Mouse (Mus musculus) cerebellum, postnatal 10 days (tissue): ENCODE measurements around the gene Ganab.
A peak's percentile ranks its signal among the peaks of the same experiment; 100 is the strongest.
"Not testable (repeated sequence)": the region's sequence is repeated elsewhere in the genome, so short reads cannot be mapped to it uniquely, and the experiment has no call there.

Source experiments
- DNase-seq, 2 experiments: peaks; one replicate each; pipeline ENCODE4 v3.0.0; 2021; ENCODE audit warnings: mixed read lengths in 2 of 2

The Ganab gene

DNA sequence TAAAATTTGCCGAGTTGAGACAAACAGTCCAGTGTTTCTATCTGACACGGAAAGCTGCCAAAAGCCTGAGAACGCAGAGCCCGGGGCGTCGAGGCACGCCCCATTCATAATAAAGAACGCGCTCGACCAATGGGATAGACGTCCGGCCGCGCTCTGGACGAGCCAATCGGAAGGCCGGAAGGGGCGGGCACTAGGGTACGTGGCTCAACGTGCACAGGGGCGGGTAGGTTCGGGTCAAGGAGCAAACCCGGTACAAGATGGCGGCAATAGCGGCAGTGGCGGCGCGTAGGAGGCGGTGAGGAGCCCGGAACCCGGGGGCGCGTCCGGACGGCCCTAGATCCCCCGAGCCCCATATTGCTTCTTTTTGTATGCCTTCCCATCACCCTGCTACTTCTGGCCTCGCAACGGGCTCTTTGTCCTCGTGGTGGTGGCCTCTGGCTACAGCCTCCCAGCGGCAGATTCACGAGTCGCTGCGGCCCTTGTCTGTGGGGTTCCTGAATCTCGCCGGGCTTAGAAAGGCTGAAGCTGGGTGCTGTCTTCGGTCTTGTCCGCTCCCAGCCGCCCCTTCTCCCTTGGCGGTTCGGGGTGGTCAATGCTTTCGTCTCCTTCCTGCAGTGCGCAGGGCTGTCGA is at the start of gene Ganab:
TSS of gene Ganab (plus strand) at position 207 of the 631 bp plus-strand sequence.
- peak; percentile 95 to 97 for DNase-seq

- DNase-seq: no peak
Measured at GRCm38 (mm10) chr19:8848356-8848755, 49.5 kb upstream of the Ganab start.

DNA sequence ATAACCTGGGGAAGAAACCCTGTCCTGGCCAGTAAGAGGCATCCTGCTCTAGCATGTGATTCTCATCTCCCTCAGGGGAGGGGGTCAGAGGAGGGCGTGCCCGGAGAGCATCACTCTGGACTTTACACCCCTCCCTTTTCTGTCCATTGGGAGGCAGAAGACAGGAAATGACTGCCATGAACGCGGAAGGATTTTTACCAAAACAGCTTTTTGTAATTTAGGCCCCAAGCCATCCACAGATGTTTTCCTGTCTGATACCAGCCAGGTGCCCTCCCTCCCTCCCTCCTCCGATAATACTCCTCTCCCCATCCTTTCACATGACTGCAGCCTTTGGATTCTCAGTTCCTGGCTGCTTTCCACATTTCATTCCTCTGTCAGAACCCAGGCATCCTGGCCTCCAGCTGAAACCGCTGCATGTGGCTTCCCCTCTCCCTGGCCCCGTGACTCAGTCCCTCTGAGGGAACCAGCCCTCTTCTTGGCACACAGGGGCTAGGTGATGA is 47.4 kb upstream of the Ganab start, which contains the start of gene Lrrn4cl:
TSS of gene Lrrn4cl (plus strand) at position 367 of the 500 bp plus-strand sequence.
- peak; percentile 50 to 53 for DNase-seq

DNA sequence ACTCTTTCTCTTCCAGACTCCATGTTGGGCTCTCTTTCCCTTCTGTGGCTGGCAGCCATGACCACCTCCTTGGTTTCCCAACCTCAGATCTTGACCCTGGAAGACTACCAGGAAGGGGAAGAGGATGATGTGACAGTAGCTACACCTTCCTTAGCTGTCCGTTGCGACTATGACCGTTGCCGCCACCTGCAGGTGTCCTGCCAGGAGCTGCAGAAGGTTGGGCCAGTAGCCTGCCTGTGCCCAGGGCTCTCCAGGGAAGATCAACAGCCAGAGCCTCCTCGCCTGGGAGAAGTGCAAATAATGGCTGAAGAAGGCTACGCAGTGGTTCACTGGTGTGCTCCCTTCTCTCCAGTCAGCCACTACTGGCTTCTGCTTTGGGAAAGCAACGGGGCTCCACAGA is 46.2 kb upstream of the Ganab start:
- no peak for DNase-seq

DNA sequence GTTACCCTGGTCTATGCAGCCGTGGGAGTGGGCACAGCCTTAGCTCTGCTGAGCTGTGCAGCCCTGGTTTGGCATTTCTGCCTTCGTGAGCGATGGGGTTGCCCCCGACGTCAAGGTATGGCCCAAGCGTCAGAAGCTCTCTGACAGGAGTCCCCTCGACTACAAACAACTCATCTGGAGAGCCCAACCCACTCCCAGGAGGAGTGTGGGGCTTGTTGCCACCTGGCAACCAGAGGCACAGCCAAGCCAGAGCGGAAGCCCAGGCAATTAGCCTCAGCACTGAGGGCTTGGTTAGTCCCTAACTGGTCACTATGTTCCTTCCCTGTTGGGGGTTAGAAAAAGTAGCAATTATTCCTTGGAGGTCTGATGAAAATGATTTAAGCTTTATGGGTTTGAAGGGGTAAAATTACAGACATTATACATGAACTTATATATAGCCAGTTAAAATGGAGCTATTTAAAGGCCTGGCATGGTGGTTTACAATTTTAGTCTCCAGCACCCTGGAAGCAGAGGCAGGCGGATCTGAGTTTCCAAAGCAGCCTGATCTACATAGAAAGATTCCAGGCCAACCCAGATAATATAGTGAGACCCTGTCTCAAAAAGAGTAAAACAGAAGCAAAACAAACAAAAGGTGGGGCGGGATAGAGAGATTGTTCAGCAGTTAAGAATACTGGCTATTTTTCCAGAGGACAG is 45.5 kb upstream of the Ganab start:
- no peak for DNase-seq

DNA sequence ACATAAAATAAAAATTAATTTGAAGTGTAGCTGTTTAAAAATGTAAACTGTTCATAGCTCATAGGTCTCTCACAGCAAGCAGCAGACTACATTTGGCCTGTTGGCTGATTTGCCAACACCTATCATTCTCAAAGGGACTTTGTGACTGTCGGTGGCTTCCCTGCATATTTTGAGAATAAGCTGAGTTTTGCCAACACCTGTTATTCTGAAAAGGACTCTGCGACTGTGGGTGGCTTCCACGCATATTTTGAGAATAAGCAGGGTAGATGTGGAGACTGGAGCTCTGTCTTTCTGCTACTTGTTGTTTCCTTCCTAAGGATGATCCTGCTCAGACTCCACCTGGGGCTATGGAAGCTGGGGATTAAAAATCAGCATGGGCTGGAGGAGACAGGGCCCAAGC is 44.8 kb upstream of the Ganab start:
- DNase-seq: no peak

DNA sequence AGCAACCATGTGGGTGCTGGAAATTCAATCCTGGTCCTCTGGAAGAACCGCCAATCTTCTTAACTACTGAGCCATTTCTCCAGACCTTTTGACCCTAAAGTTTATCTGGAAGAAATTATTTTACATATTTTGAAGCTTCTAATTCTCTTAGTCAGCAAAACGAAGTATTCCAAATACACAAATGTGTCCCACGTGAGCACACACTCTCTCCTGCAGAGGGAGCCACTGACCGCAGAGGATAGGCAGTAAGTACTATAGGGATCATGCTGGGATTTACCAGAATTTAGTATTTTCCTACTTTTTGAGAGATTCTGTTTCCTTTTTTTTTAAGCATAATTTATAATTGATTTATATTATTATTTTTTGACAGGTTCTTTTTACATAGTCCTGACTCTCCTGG is 40.2 kb upstream of the Ganab start:
- peak; percentile 61 to 70 for DNase-seq

DNA sequence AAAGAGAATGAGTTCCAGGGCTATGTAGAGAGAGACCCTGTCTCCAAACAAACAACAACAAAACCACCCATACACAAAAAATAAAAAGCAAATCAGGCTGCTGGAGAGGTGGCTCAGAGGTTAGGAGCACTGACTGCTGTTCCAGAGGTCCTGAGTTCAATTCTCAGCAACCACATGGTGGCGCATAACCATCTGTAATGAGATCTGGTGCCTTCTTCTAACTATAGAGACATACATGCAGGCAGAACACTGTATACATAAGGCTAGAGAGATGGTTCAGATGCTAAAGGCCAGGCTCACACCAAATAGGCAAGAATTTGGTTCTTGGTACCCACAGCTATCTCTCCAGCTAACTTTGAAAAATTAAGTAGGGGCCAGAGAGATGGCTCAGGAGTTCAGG is 38.9 kb upstream of the Ganab start:
- peak in 1 of 2 experiments; percentile 42 for DNase-seq

DNA sequence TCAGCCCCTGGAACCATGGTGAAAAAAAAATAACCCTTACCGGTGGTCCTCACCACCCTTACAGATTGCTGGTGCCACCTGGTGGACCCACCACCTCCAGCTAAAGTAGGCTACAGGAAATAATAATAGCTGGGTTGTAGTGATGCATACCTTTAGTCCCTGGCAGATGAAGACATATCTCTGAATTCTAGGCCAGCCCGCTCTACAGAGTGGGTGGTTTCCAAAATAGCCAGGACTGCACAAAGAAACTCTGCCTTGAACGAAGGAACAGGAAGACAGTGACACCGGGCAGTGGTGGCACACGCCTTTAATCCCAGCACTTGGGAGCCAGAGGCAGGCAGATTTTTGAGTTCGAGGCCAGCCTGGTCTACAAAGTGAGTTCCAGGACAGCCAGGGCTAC is 33.6 kb upstream of the Ganab start:
- no peak for DNase-seq

- DNase-seq: not testable (repeated sequence)
Measured at GRCm38 (mm10) chr19:8870381-8870780, 27.5 kb upstream of the Ganab start.

GRCm38 (mm10) chr19:8870838-8871237 is 27.0 kb upstream of the Ganab start:
- peak in 1 of 2 experiments; percentile 35 for DNase-seq

DNA sequence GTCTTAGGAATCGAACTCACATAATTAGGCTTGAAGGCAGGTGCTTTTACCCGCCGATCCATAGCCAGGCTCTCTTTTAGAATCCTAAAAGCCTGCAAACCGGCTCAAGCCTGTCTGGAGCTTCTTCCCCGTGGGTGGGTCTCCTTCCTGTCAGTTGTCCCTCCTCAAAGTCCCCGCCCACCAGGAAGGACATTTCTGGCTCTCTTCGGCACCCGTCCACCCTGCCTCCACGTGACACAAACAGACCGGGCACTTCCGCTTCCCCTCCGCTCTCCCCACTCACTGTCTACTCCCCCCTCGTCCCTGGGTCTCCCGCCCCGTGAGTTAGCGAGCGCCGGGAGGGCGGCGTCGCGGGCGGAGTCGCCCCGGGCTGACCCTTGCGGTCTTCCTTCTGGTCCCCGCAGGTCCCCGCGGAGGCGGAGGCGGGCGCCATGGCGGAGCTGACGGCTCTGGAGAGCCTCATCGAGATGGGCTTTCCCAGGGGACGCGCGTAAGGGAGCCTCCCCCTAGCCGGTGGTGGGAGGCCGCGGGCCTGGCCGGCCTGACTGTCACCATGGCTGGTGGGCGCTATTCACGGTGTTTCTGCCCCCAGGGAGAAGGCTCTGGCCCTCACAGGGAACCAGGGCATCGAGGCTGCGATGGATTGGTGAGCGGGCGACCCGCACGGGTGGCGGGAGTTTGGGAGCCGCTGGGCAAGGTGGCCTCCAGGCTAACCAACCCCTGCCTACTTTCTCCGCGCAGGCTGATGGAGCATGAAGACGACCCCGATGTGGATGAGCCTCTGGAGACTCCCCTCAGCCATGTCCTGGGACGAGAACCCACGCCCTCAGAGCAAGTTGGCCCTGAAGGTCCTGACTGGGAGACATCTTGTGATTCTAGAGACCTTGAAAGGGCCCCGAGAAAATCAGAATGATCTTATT is 26.3 kb upstream of the Ganab start, which contains the start of gene Ubxn1:
TSS of gene Ubxn1 (plus strand) at position 230 of the 920 bp plus-strand sequence.
- peak; percentile 98 for DNase-seq

DNA sequence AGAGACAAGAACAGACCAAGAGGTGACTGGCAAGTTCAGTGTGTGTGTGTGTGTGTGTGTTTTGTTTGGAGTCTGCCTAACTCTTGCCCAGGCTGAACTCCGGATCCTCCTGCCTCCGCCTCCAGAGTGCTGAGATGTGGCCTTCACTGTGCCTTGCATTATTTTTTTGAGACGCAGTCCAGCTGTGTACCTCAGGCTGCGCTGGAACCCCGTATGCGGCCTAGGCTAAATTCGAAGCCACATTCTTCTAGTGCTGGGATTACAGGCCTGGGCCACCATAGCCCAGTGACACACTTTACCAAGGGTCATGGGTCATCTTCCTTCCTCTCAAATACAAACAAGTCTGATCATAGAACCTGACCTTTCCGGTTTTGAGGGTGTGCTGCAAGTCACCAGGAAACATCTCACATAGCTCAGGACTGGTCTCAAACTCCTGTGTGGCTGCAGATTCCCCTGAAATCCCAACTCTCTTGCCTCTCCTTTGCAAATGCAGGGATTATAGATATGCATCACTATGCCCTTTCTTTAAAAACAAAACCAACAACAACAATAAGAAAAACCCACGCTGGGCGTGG is 25.5 kb upstream of the Ganab start:
- no peak for DNase-seq

DNA sequence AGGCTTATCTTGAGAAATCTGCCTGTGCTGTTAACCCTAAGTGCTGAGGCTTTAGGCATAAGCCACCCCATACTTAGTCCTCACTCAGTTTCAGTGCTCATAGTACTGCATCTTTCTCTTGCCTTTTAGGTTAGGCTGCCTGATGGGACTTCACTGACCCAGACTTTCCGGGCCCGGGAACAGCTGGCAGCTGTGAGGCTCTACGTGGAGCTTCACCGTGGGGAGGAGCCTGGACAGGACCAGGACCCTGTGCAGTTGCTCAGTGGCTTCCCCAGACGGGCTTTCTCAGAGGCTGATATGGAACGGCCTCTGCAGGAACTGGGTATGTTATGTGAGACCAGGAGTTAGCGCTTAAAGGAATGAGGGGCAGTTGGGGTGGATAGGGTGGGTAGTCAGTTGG is 22.8 kb upstream of the Ganab start:
- no peak for DNase-seq

GRCm38 (mm10) chr19:8880311-8881033 is 17.4 kb upstream of the Ganab start, which contains the start of gene Uqcc3:
Uqcc3 (minus strand) TSS chr19:8880923.
- DNase-seq: peak; percentile 93

- no peak for DNase-seq
Measured at GRCm38 (mm10) chr19:8881034-8881392, 16.9 kb upstream of the Ganab start.

DNA sequence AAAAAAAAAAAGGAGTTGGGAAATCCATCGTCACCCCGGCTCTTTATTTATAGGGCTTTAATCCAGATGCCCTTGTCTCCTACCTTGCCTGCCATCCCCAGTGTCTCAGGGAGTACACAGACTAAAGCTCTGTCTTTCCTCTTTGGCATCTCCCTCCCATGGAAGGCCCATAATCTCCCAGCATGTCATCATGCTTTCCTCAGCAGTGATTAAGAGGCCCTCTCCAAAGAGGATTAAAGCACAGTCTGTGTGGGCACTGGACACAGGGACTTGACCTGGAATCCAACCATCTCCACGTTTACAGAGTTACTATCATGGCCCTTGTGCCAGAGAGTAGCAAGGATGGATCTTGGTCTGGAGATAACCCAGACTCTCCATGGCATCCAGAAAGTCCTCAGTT is 14.3 kb upstream of the Ganab start, which contains the start of the genes Lbhd1 and Gm49403:
TSS of gene Lbhd1 (plus strand) at position 117 of the 400 bp plus-strand sequence.
TSS of gene Gm49403 (plus strand) at position 315 of the 400 bp plus-strand sequence.
- DNase-seq: no peak

DNA sequence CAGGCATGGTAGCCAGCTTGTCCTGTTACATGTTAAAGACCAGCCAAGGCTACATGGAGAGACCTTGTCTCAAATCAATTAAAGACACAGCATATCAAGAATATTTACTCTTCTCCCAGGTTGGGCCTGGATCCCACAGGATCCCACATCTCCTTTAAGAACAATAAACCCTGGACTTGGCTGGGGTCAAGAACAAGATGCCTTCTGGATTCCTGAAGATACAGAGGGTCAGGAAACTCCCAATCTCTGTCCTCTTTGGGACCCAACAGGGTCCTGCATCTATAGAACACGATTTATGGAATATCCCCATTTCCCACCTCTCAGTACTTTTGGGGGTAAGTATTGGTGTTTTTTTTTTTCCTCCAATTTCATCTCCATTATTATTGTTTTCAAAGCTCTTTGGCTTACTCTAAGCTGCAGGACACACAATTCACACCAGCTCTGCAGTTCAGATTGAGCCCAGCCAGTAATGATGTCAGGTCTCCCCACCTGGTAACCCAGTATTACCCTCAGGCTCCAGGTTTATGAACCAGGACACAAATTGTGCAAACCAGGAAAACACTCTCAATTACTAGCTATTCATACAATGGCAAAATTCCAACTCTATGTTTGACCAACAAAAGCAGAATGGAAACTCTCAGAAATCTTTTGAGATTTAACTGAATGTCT is 10.8 kb upstream of the Ganab start:
- no peak for DNase-seq

GRCm38 (mm10) chr19:8887585-8888463 is 10.0 kb upstream of the Ganab start:
- DNase-seq: no peak
